Mouse (Mus musculus) MEL (cell line): ENCODE measurements around the gene Dhrs1. TPM values are rescaled to one million over a fixed set of nuclear protein-coding genes. Genes with fewer than 3 reads are reported as not detected.

Experiments used
- DNase-seq: peaks from one replicate; pipeline ENCODE4 v3.0.0; 2011; ENCODE audit warnings: low read depth, low spot score
- H3K27ac ChIP-seq: 2 replicates; pipeline ENCODE4 v1.5.1; 2012; ENCODE audit warnings: low read depth, mild to moderate bottlenecking, control low read depth, low read length, moderate library complexity; ENCODE audit not compliant: control insufficient read depth
- H3K27me3 ChIP-seq, 2 experiments: fragments of 150-350 bp in 1 of 2; sonication (generic) in 1 of 2; 2 replicates each; pipeline ENCODE4 v1.6.1; 2012; ENCODE audit warnings: low read length in 2 of 2, mild to moderate bottlenecking in 2 of 2, improper control_type of control experiment in 1 of 2, moderate library complexity in 1 of 2; ENCODE audit not compliant: insufficient read depth in 2 of 2, control insufficient read depth in 1 of 2
- H3K36me3 ChIP-seq, 2 experiments: 2 replicates each; pipeline ENCODE4 v1.6.1; 2012 to 2014; ENCODE audit warnings: low read length in 2 of 2, improper control_type of control experiment in 1 of 2, inconsistent platforms in 1 of 2, mild to moderate bottlenecking in 1 of 2; ENCODE audit not compliant: insufficient read depth in 2 of 2, control insufficient read depth in 1 of 2
- H3K4me1 ChIP-seq, 2 experiments: fragments of 150-350 bp in 1 of 2; sonication (generic) in 1 of 2; 2 replicates each; pipeline ENCODE4 v1.6.1; 2012; ENCODE audit warnings: low read length in 2 of 2, improper control_type of control experiment in 1 of 2, mild to moderate bottlenecking in 1 of 2; ENCODE audit not compliant: insufficient read depth in 2 of 2, control insufficient read depth in 1 of 2
- H3K4me3 ChIP-seq, 2 experiments: fragments of 150-350 bp in 1 of 2; sonication (generic) in 1 of 2; 2 replicates each; pipeline ENCODE4 v1.5.1; 2012; ENCODE audit warnings: low read depth in 2 of 2, low read length in 2 of 2, mild to moderate bottlenecking in 2 of 2, moderate library complexity in 2 of 2, control low read depth in 1 of 2, improper control_type of control experiment in 1 of 2; ENCODE audit not compliant: control insufficient read depth in 1 of 2, insufficient read depth in 1 of 2
- H3K79me2 ChIP-seq: 2 replicates; pipeline ENCODE4 v1.6.1; 2012; ENCODE audit warnings: mild to moderate bottlenecking, low read length, moderate library complexity; ENCODE audit not compliant: control insufficient read depth, poor library complexity, insufficient read depth
- H3K9ac ChIP-seq: 2 replicates; pipeline ENCODE4 v1.6.1; 2012; ENCODE audit warnings: low read depth, mild to moderate bottlenecking, control low read depth, low read length, moderate library complexity; ENCODE audit not compliant: control insufficient read depth, poor library complexity, severe bottlenecking
- H3K9me3 ChIP-seq: fragments of 150-350 bp; sonication (generic); replicated peaks from 2 replicates; pipeline ENCODE4 v1.6.1; 2012; ENCODE audit warnings: mild to moderate bottlenecking, low read length, improper control_type of control experiment, moderate library complexity; ENCODE audit not compliant: insufficient read depth
- BHLHE40 ChIP-seq: IDR thresholded peaks from 2 replicates; pipeline ENCODE4 v1.6.1; 2012; ENCODE audit warnings: low read depth, mild to moderate bottlenecking, inconsistent platforms, low read length, improper control_type of control experiment, borderline replicate concordance
- CHD1 ChIP-seq: IDR thresholded peaks from 2 replicates; pipeline ENCODE4 v1.6.1; 2012; ENCODE audit warnings: low read depth, mild to moderate bottlenecking, inconsistent platforms, low read length, improper control_type of control experiment
- CHD2 ChIP-seq: IDR thresholded peaks from 2 replicates; pipeline ENCODE4 v1.6.1; 2011; ENCODE audit warnings: low read length, improper control_type of control experiment
- CTCF ChIP-seq, 3 experiments: IDR thresholded peaks in 2 of 3; conservative IDR thresholded peaks in 1 of 3; 2 replicates each; pipeline ENCODE4 v1.5.1; 2011 to 2012; ENCODE audit warnings: low read length in 3 of 3, low read depth in 2 of 3, mild to moderate bottlenecking in 2 of 3, improper control_type of control experiment in 1 of 3, inconsistent platforms in 1 of 3, mixed read lengths in 1 of 3, moderate library complexity in 1 of 3; ENCODE audit not compliant: control insufficient read depth in 1 of 3, insufficient read depth in 1 of 3, poor library complexity in 1 of 3, severe bottlenecking in 1 of 3
- E2F4 ChIP-seq: IDR thresholded peaks from 2 replicates; pipeline ENCODE4 v1.6.1; 2011; ENCODE audit warnings: low read depth, low read length, improper control_type of control experiment, borderline replicate concordance
- ELF1 ChIP-seq: IDR thresholded peaks from 2 replicates; pipeline ENCODE4 v1.6.1; 2014; ENCODE audit warnings: low read depth, mild to moderate bottlenecking, inconsistent platforms, low read length, improper control_type of control experiment, moderate library complexity
- EP300 ChIP-seq, 2 experiments: IDR thresholded peaks; 2 replicates each; pipeline ENCODE4 v1.6.1; 2011; ENCODE audit warnings: improper control_type of control experiment in 2 of 2, low read length in 2 of 2, low read depth in 1 of 2, mild to moderate bottlenecking in 1 of 2
- ETS1 ChIP-seq: IDR thresholded peaks from 2 replicates; pipeline ENCODE4 v1.6.1; 2012; ENCODE audit warnings: low read depth, mild to moderate bottlenecking, inconsistent platforms, low read length, improper control_type of control experiment, moderate library complexity
- GABPA ChIP-seq: IDR thresholded peaks from 2 replicates; pipeline ENCODE4 v1.6.1; 2012; ENCODE audit warnings: low read depth, mild to moderate bottlenecking, inconsistent platforms, low read length, improper control_type of control experiment, moderate library complexity
- GATA1 ChIP-seq: IDR thresholded peaks from 2 replicates; pipeline ENCODE4 v1.6.1; 2011; ENCODE audit warnings: low read depth, low read length, improper control_type of control experiment
- HCFC1 ChIP-seq: IDR thresholded peaks from 2 replicates; pipeline ENCODE4 v1.6.1; 2012; ENCODE audit warnings: low read depth, mild to moderate bottlenecking, inconsistent platforms, low read length, improper control_type of control experiment, moderate library complexity
- JUND ChIP-seq: IDR thresholded peaks from 2 replicates; pipeline ENCODE4 v1.6.1; 2011; ENCODE audit warnings: low read depth, mild to moderate bottlenecking, improper control_type of control experiment, low read length
- KAT2A ChIP-seq: conservative IDR thresholded peaks from 2 replicates; pipeline ENCODE4 v1.6.1; 2012; ENCODE audit warnings: low read depth, low read length, improper control_type of control experiment, inconsistent platforms
- MAX ChIP-seq: IDR thresholded peaks from 2 replicates; pipeline ENCODE4 v1.6.1; 2011; ENCODE audit warnings: low read length, improper control_type of control experiment
- MAZ ChIP-seq: IDR thresholded peaks from 2 replicates; pipeline ENCODE4 v1.6.1; 2012; ENCODE audit warnings: low read depth, mild to moderate bottlenecking, inconsistent platforms, low read length, improper control_type of control experiment
- MEF2A ChIP-seq: IDR thresholded peaks from 2 replicates; pipeline ENCODE4 v1.6.1; 2014; ENCODE audit warnings: low read depth, mild to moderate bottlenecking, inconsistent platforms, low read length, improper control_type of control experiment; ENCODE audit not compliant: poor library complexity, insufficient replicate concordance, severe bottlenecking; ENCODE audit errors: extremely low read depth
- MXI1 ChIP-seq: IDR thresholded peaks from 2 replicates; pipeline ENCODE4 v1.6.1; 2011; ENCODE audit warnings: mild to moderate bottlenecking, low read depth, low read length, improper control_type of control experiment
- MYC ChIP-seq: IDR thresholded peaks from 2 replicates; pipeline ENCODE4 v1.6.1; 2011; ENCODE audit warnings: low read depth, mild to moderate bottlenecking, low read length, improper control_type of control experiment, moderate library complexity
- NELFE ChIP-seq: IDR thresholded peaks from 2 replicates; pipeline ENCODE4 v1.6.1; 2011; ENCODE audit warnings: low read depth, low read length, improper control_type of control experiment
- NRF1 ChIP-seq: IDR thresholded peaks from 2 replicates; pipeline ENCODE4 v1.6.1; 2014; ENCODE audit warnings: low read depth, mild to moderate bottlenecking, inconsistent platforms, low read length, improper control_type of control experiment, moderate library complexity; ENCODE audit not compliant: poor library complexity, insufficient read depth, severe bottlenecking
- POLR2A ChIP-seq, 2 experiments: IDR thresholded peaks; 2 replicates each; pipeline ENCODE4 v1.6.1; 2011 to 2012; ENCODE audit warnings: low read length in 2 of 2, mild to moderate bottlenecking in 2 of 2, control low read depth in 1 of 2, improper control_type of control experiment in 1 of 2, low read depth in 1 of 2, moderate library complexity in 1 of 2; ENCODE audit not compliant: control insufficient read depth in 1 of 2, insufficient read depth in 1 of 2, poor library complexity in 1 of 2
- POLR2AphosphoS2 ChIP-seq: IDR thresholded peaks from 2 replicates; pipeline ENCODE4 v1.6.1; 2011; ENCODE audit warnings: low read length, improper control_type of control experiment
- POLR2AphosphoS5 ChIP-seq: IDR thresholded peaks from 2 replicates; pipeline ENCODE4 v1.6.1; 2012; ENCODE audit warnings: low read depth, borderline replicate concordance, mild to moderate bottlenecking, inconsistent platforms, low read length, moderate library complexity, mixed read lengths
- RAD21 ChIP-seq: IDR thresholded peaks from 2 replicates; pipeline ENCODE4 v1.6.1; 2011; ENCODE audit warnings: mild to moderate bottlenecking, low read depth, low read length, improper control_type of control experiment
- RCOR1 ChIP-seq: IDR thresholded peaks from 2 replicates; pipeline ENCODE4 v1.6.1; 2012; ENCODE audit warnings: low read depth, mild to moderate bottlenecking, inconsistent platforms, low read length, improper control_type of control experiment
- SIN3A ChIP-seq: IDR thresholded peaks from 2 replicates; pipeline ENCODE4 v1.6.1; 2012; ENCODE audit warnings: low read length, improper control_type of control experiment, inconsistent platforms
- SMC3 ChIP-seq: IDR thresholded peaks from 2 replicates; pipeline ENCODE4 v1.6.1; 2011; ENCODE audit warnings: low read depth, low read length, improper control_type of control experiment
- TAL1 ChIP-seq: IDR thresholded peaks from 2 replicates; pipeline ENCODE4 v1.6.1; 2012; ENCODE audit warnings: mild to moderate bottlenecking, inconsistent platforms, low read length, moderate library complexity, mixed read lengths
- TBP ChIP-seq: IDR thresholded peaks from 2 replicates; pipeline ENCODE4 v1.8.0; 2011; ENCODE audit warnings: low read depth, low read length, improper control_type of control experiment
- UBTF ChIP-seq: IDR thresholded peaks from 2 replicates; pipeline ENCODE4 v1.6.1; 2012; ENCODE audit warnings: low read depth, mild to moderate bottlenecking, inconsistent platforms, low read length, improper control_type of control experiment, moderate library complexity, borderline replicate concordance; ENCODE audit not compliant: insufficient read depth
- USF2 ChIP-seq, 2 experiments: IDR thresholded peaks; 2 replicates each; pipeline ENCODE4 v1.6.1; 2011 to 2012; ENCODE audit warnings: improper control_type of control experiment in 2 of 2, low read length in 2 of 2, borderline replicate concordance in 1 of 2, inconsistent platforms in 1 of 2, low read depth in 1 of 2, mild to moderate bottlenecking in 1 of 2; ENCODE audit not compliant: insufficient read depth in 1 of 2
- ZC3H11A ChIP-seq: IDR thresholded peaks from 2 replicates; pipeline ENCODE4 v1.6.1; 2012; ENCODE audit warnings: low read depth, mild to moderate bottlenecking, inconsistent platforms, low read length, improper control_type of control experiment
- ZKSCAN1 ChIP-seq: IDR thresholded peaks from 2 replicates; pipeline ENCODE4 v1.6.1; 2012; ENCODE audit warnings: low read depth, mild to moderate bottlenecking, inconsistent platforms, low read length, improper control_type of control experiment, moderate library complexity
- ZMIZ1 ChIP-seq: IDR thresholded peaks from 2 replicates; pipeline ENCODE4 v1.6.1; 2012; ENCODE audit warnings: low read depth, mild to moderate bottlenecking, inconsistent platforms, low read length, improper control_type of control experiment, moderate library complexity
- ZNF384 ChIP-seq: IDR thresholded peaks from 2 replicates; pipeline ENCODE4 v1.6.1; 2012; ENCODE audit warnings: low read depth, mild to moderate bottlenecking, inconsistent platforms, low read length, improper control_type of control experiment
- polyA plus RNA-seq, 2 experiments: library from polyadenylated mRNA; stranded (reverse) in 1 of 2; unstranded in 1 of 2; fragments of >175 nt in 1 of 2; fragments of >200 nt in 1 of 2; gene quantifications; 2 replicates each; pipeline versions ENCODE4 v1.2.1 to v1.2.4; 2012; ENCODE audit warnings: low replicate concordance in 2 of 2, low read depth in 1 of 2; ENCODE audit not compliant: insufficient read length in 2 of 2, insufficient read depth in 1 of 2, missing spikeins in 1 of 2
- total RNA-seq: library from RNA; depleted of rRNA; stranded (reverse); fragments of 300-350 nt; gene quantifications from 2 replicates; pipeline ENCODE4 v1.2.3, GENCODE M21; 2012

The Dhrs1 gene
- total and polyA plus RNA-seq, 3 experiments, result 20.0 to 48.8 TPM; not detected in 1

DNA sequence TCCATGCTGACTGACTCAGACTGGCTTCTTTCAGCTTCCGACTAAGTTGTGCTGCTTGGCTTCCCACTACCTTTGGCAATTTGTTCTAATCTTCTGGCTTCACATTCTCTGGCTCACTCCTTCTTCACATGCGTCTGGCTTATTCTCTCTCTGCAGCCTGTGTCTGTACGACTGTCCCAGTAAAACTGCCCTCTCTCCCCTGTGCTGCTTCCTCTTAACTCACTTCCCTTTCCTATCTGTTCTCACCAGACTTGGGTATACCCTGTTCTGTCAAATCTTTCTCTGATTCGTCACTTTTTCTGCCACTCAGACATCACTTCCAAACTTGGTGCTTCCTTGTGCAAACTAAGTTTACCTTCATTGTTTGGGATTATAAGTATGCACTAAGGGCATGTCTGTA lies 48.3 kb downstream of the Dhrs1 start:
- Histone ChIP-seq H3K9me3 (no peaks in the 10 kb centered on the region), H3K27me3 (no peaks in the 10 kb centered on the region), H3K9ac (peak overlapping the region; percentile 64), H3K4me1 (0 out of 4 replicates have a peak, but pooled peaks cover 0 to 5% of the 10 kb centered on the region in 2 experiments), H3K4me3 (peak overlapping the region; percentile 34 to 56), H3K79me2 (no peaks in the 10 kb centered on the region), H3K36me3 (peaks cover 0 to 7% of the 10 kb centered on the region in 2 experiments; a peak in 2 of 4 replicates), H3K27ac (peak overlapping the region; percentile 88)
- TF ChIP-seq MYC (0 out of 2 replicates have a peak, but pooled peaks have one; percentile 19), ETS1 (peak; percentile 11; the same call in 1 of the 2 replicates), MAX (peak; percentile 54; the same call in 1 of the 2 replicates), NRF1 (no peak), TBP (peak; percentile 82; the same call in 1 of the 2 replicates), E2F4 (no peak), SIN3A (peak; percentile 39; the same call in 1 of the 2 replicates), TAL1 (peak; percentile 72), EP300 (IDR thresholded peaks at IDR 0.05; ENCODE audit: low read depth in 1 of 2, low read length in 2 of 2) (peak; percentile 33 to 44; a peak in 2 of 4 replicates), RCOR1 (no peak; the same call in 1 of the 2 replicates), POLR2A (IDR thresholded peaks at IDR 0.05; ENCODE audit: control insufficient read depth in 1 of 2, insufficient read depth in 1 of 2, low read depth in 1 of 2, low read length in 2 of 2, poor library complexity in 1 of 2) (peak; percentile 54 to 86; a peak in 3 of 4 replicates), BHLHE40 (no peak), NELFE (peak; percentile 80), MEF2A (no peak), ZC3H11A (no peak), UBTF (no peak), CHD1 (no peak), POLR2AphosphoS5 (no peak), ZNF384 (no peak), MAZ (no peak), ELF1 (peak; percentile 76), CHD2 (no peak), GABPA (no peak), RAD21 (no peak), ZMIZ1 (0 out of 2 replicates have a peak, but pooled peaks have one; percentile 55), KAT2A (no peak), GATA1 (peak; percentile 62), MXI1 (no peak), USF2 (IDR thresholded peaks at IDR 0.05; ENCODE audit: borderline replicate concordance in 1 of 2, insufficient read depth in 1 of 2, low read depth in 1 of 2, low read length in 2 of 2) (no peak), SMC3 (no peak), POLR2AphosphoS2 (peak; percentile 62; the same call in 1 of the 2 replicates), ZKSCAN1 (no peak), CTCF (IDR thresholded peaks at IDR 0.05 in 2 of 3, conservative IDR thresholded peaks at IDR 0.05 in 1 of 3; ENCODE audit: control insufficient read depth in 1 of 3, insufficient read depth in 1 of 3, low read depth in 2 of 3, low read length in 3 of 3, poor library complexity in 1 of 3, severe bottlenecking in 1 of 3) (no peak), HCFC1 (peak; percentile 77), JUND (no peak)
- DNase-seq, result peak; percentile 89
